Mouse (Mus musculus): ENCODE results near the gene Neu1. TPM values are rescaled to one million over a fixed set of nuclear protein-coding genes. Genes with fewer than 3 reads are reported as not detected.
"Not testable (repeated sequence)": the region's sequence is repeated elsewhere in the genome, so short reads cannot be mapped to it uniquely, and the experiment has no call there.

The Neu1 gene
- polyA plus RNA-seq, 1 experiment from 2014 or later, result 18.1 TPM

GRCm38 (mm10) chr17:34932287-34932686, 1.2 kb downstream of the Neu1 start:
- Histone ChIP-seq H3K4me2 (peak overlapping the region; percentile 97), H3K4me1 (peaks cover 16% of the 10 kb centered on the region), H3K27me3 (replicated peaks) (no peaks in the 10 kb centered on the region), H3K27ac (replicated peaks) (no peak overlapping the region), H3K9me3 (no peaks in the 10 kb centered on the region), H3K9ac (peak overlapping the region; percentile 93), H3K4me3 (peak overlapping the region; percentile 85), H3K36me3 (peaks cover 21% of the 10 kb centered on the region)
- 82% methylated on average over 8 of the region's 8 CpGs for WGBS
- no peak for ATAC-seq (ENCODE audit: extremely low read depth, insufficient number of reproducible peaks, low FRiP score, low TSS enrichment)

- no peak overlapping the region for H3K27ac ChIP-seq (replicated peaks)
Observed at GRCm38 (mm10) chr17:34934031-34934430, 3.0 kb downstream of the Neu1 start.

DNA sequence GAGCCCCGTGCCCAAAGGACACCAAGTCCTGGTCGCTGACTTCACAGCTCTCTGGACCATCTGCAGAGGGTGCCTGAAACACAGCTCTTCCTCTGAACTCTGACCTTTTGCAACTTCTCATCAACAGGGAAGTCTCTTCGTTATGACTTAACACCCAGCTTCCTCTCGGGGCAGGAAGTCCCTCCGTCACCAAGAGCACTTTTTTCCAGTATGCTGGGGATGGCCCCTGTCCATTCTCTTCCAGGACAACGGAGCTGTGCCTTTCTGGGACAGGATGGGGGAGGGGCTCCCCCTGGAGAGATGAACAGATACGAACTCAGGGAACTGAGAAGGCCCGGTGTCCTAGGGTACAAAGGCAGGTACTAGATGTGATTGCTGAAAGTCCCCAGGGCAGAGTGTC, 3.8 kb downstream of the Neu1 start:
- Histone ChIP-seq H3K4me3 (no peak overlapping the region), H3K4me2 (no peak overlapping the region), H3K27me3 (replicated peaks) (no peaks in the 10 kb centered on the region), H3K9me3 (no peaks in the 10 kb centered on the region), H3K36me3 (peaks cover 21% of the 10 kb centered on the region), H3K4me1 (peaks cover 16% of the 10 kb centered on the region), H3K9ac (peak overlapping the region; percentile 15), H3K27ac (replicated peaks) (no peak overlapping the region)
- ATAC-seq (ENCODE audit: extremely low read depth, insufficient number of reproducible peaks, low FRiP score, low TSS enrichment), result no peak
- WGBS, result 46% methylated on average over 8 of the region's 8 CpGs

More at GRCm38 (mm10) chr17:34934031-34934430, 3.0 kb downstream of the Neu1 start:
- H3K9ac ChIP-seq, result 0 out of 2 replicates have a peak overlapping the region, but pooled peaks have one; percentile 12
- ATAC-seq (ENCODE audit: extremely low read depth, insufficient number of reproducible peaks, low FRiP score, low TSS enrichment), result no peak
- 70% methylated on average over 24 of the region's 24 CpGs for WGBS
- peaks cover 16% of the 10 kb centered on the region for H3K4me1 ChIP-seq
- no peaks in the 10 kb centered on the region for H3K9me3 ChIP-seq
- H3K4me3 ChIP-seq, result no peak overlapping the region
- peaks cover 21% of the 10 kb centered on the region for H3K36me3 ChIP-seq
- no peaks in the 10 kb centered on the region for H3K27me3 ChIP-seq (replicated peaks)
- no peak overlapping the region for H3K4me2 ChIP-seq

DNA sequence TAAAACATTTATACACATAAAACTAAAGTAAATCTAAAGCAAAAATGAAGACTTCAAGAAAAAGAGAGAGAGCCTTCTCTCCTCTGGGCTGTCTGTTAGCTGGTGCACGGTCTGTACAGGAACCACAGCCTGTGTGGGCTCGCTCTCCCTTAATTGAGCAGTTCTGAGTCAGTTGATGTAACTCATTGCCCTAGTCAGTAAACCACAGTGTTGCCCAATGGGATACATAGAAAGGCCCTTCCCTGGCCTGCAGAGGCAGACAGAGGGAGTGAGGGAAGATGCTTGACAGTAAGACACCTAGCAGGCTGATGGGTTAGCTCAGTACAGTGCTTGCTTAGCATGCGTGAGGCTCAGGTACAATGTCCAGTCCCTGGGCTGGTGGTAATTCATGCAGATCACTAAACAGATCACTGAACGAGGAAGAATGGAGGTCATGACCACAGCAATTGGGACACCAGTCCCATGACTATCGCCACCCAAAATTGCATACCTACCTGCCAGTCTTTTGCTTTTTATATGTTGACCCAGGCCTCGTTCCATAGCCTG, 7.0 kb downstream of the Neu1 start:
- no peak overlapping the region for H3K27ac ChIP-seq (replicated peaks)
- peaks cover 21% of the 10 kb centered on the region for H3K36me3 ChIP-seq
- H3K4me3 ChIP-seq, result no peak overlapping the region
- 76% methylated on average over 6 of the region's 6 CpGs for WGBS
- no peak overlapping the region for H3K4me2 ChIP-seq
- H3K4me1 ChIP-seq, result peaks cover 8% of the 10 kb centered on the region
- H3K9me3 ChIP-seq, result no peaks in the 10 kb centered on the region
- H3K9ac ChIP-seq, result no peak overlapping the region
- ATAC-seq (ENCODE audit: extremely low read depth, insufficient number of reproducible peaks, low FRiP score, low TSS enrichment), result no peak
- H3K27me3 ChIP-seq (replicated peaks), result no peaks in the 10 kb centered on the region

- H3K27ac ChIP-seq (replicated peaks), result peak overlapping the region; percentile 79
Observed at GRCm38 (mm10) chr17:34941344-34942041, 10.4 kb downstream of the Neu1 start.

GRCm38 (mm10) chr17:34943128-34943815, 12.2 kb downstream of the Neu1 start:
- Histone ChIP-seq H3K36me3 (no peaks in the 10 kb centered on the region), H3K4me3 (no peak overlapping the region), H3K4me1 (peaks cover 11% of the 10 kb centered on the region), H3K4me2 (no peak overlapping the region), H3K27me3 (replicated peaks) (no peaks in the 10 kb centered on the region), H3K9me3 (no peaks in the 10 kb centered on the region), H3K9ac (no peak overlapping the region), H3K27ac (replicated peaks) (no peak overlapping the region)
- no peak for ATAC-seq (ENCODE audit: extremely low read depth, insufficient number of reproducible peaks, low FRiP score, low TSS enrichment)
- 79% methylated on average over 4 of the region's 4 CpGs for WGBS

More at GRCm38 (mm10) chr17:34941344-34942041, 10.4 kb downstream of the Neu1 start:
- H3K4me2 ChIP-seq, result peak overlapping the region; percentile 72
- H3K9ac ChIP-seq, result peak overlapping the region; percentile 77
- H3K4me3 ChIP-seq, result peak overlapping the region; percentile 47
- ATAC-seq (ENCODE audit: extremely low read depth, insufficient number of reproducible peaks, low FRiP score, low TSS enrichment), result no peak
- no peaks in the 10 kb centered on the region for H3K27me3 ChIP-seq (replicated peaks)
- 9% methylated on average over 15 of the region's 15 CpGs for WGBS
- H3K4me1 ChIP-seq, result peaks cover 11% of the 10 kb centered on the region
- H3K9me3 ChIP-seq, result no peaks in the 10 kb centered on the region
- no peaks in the 10 kb centered on the region for H3K36me3 ChIP-seq

- Histone ChIP-seq H3K4me1 (peaks cover 11% of the 10 kb centered on the region), H3K4me3 (no peak overlapping the region), H3K36me3 (peaks cover 2% of the 10 kb centered on the region), H3K9ac (peak overlapping the region; percentile 40; the same call in 1 of the 2 replicates), H3K9me3 (no peaks in the 10 kb centered on the region), H3K4me2 (no peak overlapping the region), H3K27ac (replicated peaks) (no peak overlapping the region), H3K27me3 (replicated peaks) (no peaks in the 10 kb centered on the region)
- ATAC-seq (ENCODE audit: extremely low read depth, insufficient number of reproducible peaks, low FRiP score, low TSS enrichment), result no peak
Observed at GRCm38 (mm10) chr17:34944362-34944761, 13.3 kb downstream of the Neu1 start.

- Histone ChIP-seq H3K27ac (replicated peaks) (no peak overlapping the region), H3K27me3 (replicated peaks) (no peaks in the 10 kb centered on the region), H3K4me2 (no peak overlapping the region), H3K9me3 (no peaks in the 10 kb centered on the region), H3K9ac (no peak overlapping the region), H3K4me1 (peaks cover 26% of the 10 kb centered on the region), H3K4me3 (no peak overlapping the region), H3K36me3 (peaks cover 23% of the 10 kb centered on the region)
- WGBS, result 86% methylated on average over 5 of the region's 5 CpGs
- no peak for ATAC-seq (ENCODE audit: extremely low read depth, insufficient number of reproducible peaks, low FRiP score, low TSS enrichment)
Observed at GRCm38 (mm10) chr17:34946486-34947140, 15.6 kb downstream of the Neu1 start.

DNA sequence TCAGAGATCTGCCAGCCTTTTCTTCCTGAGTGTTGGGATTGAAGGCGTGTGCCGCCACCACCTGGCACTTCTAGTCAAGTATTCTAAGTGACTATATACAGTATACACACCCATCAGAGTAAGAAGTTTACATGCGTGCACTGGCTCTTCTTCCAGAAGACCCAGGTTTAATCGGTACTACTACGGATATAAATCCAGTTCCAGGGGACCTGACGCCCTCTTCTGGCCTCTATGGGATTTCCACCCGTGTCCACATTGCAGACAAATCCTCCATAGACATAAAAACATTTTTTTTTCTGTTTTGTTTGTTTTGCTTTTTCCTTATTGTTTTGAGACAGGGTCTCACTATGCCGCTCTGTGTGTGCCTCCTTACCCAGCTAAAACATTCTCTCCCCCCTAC, 16.6 kb downstream of the Neu1 start:
- Histone ChIP-seq H3K4me1 (peaks cover 21% of the 10 kb centered on the region), H3K4me3 (no peak overlapping the region), H3K4me2 (no peak overlapping the region), H3K9me3 (no peaks in the 10 kb centered on the region), H3K27ac (replicated peaks) (no peak overlapping the region), H3K27me3 (replicated peaks) (no peaks in the 10 kb centered on the region), H3K36me3 (peaks cover 23% of the 10 kb centered on the region), H3K9ac (no peak overlapping the region)
- WGBS, result 24% methylated on average over 8 of the region's 8 CpGs
- ATAC-seq (ENCODE audit: extremely low read depth, insufficient number of reproducible peaks, low FRiP score, low TSS enrichment), result no peak

GRCm38 (mm10) chr17:34948721-34949552, 17.9 kb downstream of the Neu1 start:
- H3K9me3 ChIP-seq; ATAC-seq (ENCODE audit: extremely low read depth, insufficient number of reproducible peaks, low FRiP score, low TSS enrichment): not testable (repeated sequence)

More at GRCm38 (mm10) chr17:34948721-34949552, 17.9 kb downstream of the Neu1 start:
- not testable (repeated sequence) for H3K27ac ChIP-seq (replicated peaks); H3K4me3 ChIP-seq; H3K9ac ChIP-seq; H3K4me2 ChIP-seq; H3K27me3 ChIP-seq (replicated peaks)
- 56% methylated on average over 9 of the region's 9 CpGs for WGBS
- H3K36me3 ChIP-seq, result peaks cover 23% of the 10 kb centered on the region
- H3K4me1 ChIP-seq, result peaks cover 21% of the 10 kb centered on the region
